Mouse (Mus musculus): ENCODE data around the gene Gm20479. TPM values are rescaled to one million over a fixed set of nuclear protein-coding genes. Genes with fewer than 3 reads are reported as not detected.

Gene Gm20479
- polyA plus RNA-seq (2016; fragmentation: Nextera tagmentation; extraction: Ambion mirVana), result 0.42 TPM in 1 of 2 replicates, not detected in the other

DNA sequence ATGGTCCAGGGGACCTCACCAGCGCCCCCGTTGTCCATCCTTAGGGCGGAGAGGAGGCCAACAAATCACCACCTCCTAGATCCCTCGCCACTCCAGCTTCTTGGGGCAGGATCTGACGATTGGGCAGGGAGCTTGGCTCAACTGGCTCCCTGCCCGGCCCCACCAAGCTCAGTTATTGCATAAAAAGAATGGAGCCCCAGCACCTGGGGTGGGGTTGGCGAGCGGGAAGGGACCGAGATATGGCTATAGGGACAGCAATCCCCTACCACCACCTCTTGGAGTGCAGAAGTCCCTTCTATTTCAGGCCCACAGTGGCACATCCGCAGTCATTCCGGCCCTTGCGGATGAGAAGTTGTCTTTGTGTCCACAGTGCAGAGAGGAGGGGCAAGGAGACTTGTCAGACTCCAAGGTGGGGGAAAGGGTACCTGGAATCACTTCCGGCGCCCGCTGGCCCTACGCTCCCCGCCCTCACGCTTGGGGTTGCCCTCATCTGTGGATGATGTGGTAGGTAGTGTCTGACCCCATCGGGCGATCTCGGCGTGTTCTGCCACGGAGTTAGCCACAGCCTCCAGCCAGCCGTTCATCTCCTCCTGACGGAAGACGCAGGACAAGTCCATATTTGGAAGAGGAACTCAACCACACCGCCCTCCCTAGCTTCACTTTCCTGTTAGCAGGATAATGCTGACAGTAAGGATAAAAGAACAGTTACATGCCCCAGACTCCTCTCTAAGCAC lies at the start of gene Gm20479:
Gene Gm20479 (minus strand): TSS at position 559 of the 734 bp plus-strand sequence.
- peak within 1 kb of the TSS; percentile 40; the same call in 1 of the 2 replicates for H3K9ac ChIP-seq (replicated peaks)
- peak within 1 kb of the TSS; percentile 73 for H3K4me2 ChIP-seq

DNA sequence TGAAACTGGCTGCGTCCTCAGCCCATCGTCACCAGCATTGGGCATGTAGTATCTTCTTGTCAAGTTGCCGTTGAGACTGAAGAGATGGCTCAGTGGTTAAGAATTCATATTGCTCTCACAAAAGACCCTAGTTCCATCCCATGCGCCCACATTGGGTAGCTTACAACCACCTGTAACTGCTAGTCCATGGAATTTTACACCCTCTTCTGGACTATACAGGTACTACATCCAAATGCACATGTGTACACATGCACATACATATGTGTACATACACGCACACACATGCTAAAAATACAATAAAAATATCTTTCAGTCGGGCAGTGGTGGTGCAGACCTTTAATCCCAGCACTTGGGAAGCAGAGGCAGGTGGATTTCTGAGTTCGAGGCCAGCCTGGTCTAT lies 49.3 kb upstream of the Gm20479 start:
- H3K27ac ChIP-seq, result no peak overlapping the region
- H3K27me3 ChIP-seq, result peaks cover 97% of the 10 kb centered on the region
- 82% methylated on average over 7 of the region's 7 CpGs for WGBS
- no peak for ATAC-seq (ENCODE audit: insufficient number of reproducible peaks, insufficient read depth, low FRiP score, low TSS enrichment, low read depth)
- no peaks in the 10 kb centered on the region for H3K36me3 ChIP-seq
- no peak overlapping the region for H3K4me3 ChIP-seq (replicated peaks)
- H3K4me1 ChIP-seq (replicated peaks), result peaks cover 21% of the 10 kb centered on the region
- peaks cover 16% of the 10 kb centered on the region for H3K9me3 ChIP-seq
- no peak overlapping the region for H3K4me2 ChIP-seq
- H3K9ac ChIP-seq (replicated peaks), result no peak overlapping the region

More for the DNA sequence above, at the start of gene Gm20479:
- Histone ChIP-seq H3K9me3 (no peaks in the 10 kb centered on the region), H3K27ac (no peak within 1 kb of the TSS), H3K36me3 (peaks cover 14% of the 10 kb centered on the region; the same call in 1 of the 2 replicates), H3K4me1 (replicated peaks) (peaks cover 26% of the 10 kb centered on the region), H3K4me3 (replicated peaks) (peak within 1 kb of the TSS; percentile 64), H3K27me3 (peaks cover 33% of the 10 kb centered on the region)
- no peak for ATAC-seq (ENCODE audit: insufficient number of reproducible peaks, insufficient read depth, low FRiP score, low TSS enrichment, low read depth)
- 4% methylated on average over 25 of the region's 27 CpGs for WGBS

DNA sequence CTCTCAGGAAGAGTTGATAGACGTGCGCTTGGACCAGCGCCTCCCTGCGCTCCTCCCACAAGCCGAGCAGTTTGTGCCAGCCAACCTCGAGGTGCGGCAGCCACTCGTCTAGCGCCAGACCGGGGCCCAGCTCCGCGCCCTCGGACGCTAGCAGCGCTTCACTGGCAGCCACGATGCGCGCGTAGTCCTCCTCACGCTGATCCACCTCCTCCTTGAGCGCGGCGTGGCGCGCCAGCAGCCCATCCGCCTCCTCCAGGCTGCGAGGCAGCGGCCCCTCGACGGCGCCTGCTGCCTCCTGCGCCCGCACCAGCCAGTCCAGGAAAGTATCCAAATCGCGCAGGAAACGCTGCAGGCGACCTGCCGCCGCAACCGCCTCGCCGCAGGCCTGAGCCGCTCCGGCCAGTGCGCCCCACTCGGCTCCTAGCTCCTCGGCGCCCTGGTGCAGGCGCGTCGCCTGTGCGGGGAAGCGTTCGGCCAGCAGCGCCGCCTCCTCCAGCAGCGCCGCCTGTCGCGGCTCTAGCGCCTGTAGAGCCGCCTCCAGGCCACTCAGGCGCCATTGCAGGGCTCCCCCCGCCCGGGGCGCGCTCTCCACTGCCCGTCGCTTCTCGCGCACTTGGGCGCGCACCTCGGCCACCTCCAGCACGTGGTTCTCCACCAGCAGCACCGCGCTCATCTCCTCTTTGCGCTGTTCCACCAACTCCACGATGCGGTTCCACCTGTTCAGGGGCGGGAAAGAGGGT lies 47.2 kb upstream of the Gm20479 start:
- Histone ChIP-seq H3K27ac (no peak overlapping the region), H3K36me3 (no peaks in the 10 kb centered on the region), H3K4me3 (replicated peaks) (peak overlapping the region; percentile 25), H3K9me3 (peaks cover 16% of the 10 kb centered on the region), H3K4me2 (peak overlapping the region; percentile 37), H3K9ac (replicated peaks) (no peak overlapping the region), H3K27me3 (peaks cover 98% of the 10 kb centered on the region), H3K4me1 (replicated peaks) (peaks cover 21% of the 10 kb centered on the region)
- WGBS, result 6% methylated on average over 81 of the region's 81 CpGs
- no peak for ATAC-seq (ENCODE audit: insufficient number of reproducible peaks, insufficient read depth, low FRiP score, low TSS enrichment, low read depth)

DNA sequence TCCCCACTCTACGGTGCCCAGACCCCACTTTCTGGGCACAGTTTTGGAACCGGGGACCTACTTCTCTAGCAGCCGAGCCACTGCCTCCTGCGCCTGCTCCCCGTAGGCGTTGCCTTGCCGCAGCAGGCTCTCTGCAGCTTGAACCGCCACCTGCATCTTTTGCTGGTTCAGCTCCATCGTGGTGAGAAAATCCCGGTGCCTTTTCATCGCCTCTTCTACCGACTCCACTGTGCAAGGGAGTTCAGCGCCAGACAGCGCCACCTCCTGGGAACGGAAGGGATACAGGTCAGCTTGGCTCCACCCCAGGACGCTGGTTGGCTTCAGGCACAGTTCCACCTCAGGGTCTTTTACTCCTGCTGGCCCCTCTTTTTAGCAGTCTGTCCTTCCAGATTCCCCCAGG lies 45.5 kb upstream of the Gm20479 start:
- H3K4me2 ChIP-seq, result no peak overlapping the region
- no peak for ATAC-seq (ENCODE audit: insufficient number of reproducible peaks, insufficient read depth, low FRiP score, low TSS enrichment, low read depth)
- WGBS, result 11% methylated on average over 16 of the region's 16 CpGs
- H3K27me3 ChIP-seq, result peaks cover 96% of the 10 kb centered on the region
- no peak overlapping the region for H3K27ac ChIP-seq
- H3K9me3 ChIP-seq, result peaks cover 16% of the 10 kb centered on the region
- H3K9ac ChIP-seq (replicated peaks), result no peak overlapping the region
- no peak overlapping the region for H3K4me3 ChIP-seq (replicated peaks)
- H3K36me3 ChIP-seq, result no peaks in the 10 kb centered on the region
- peaks cover 6% of the 10 kb centered on the region; the same call in 1 of the 2 replicates for H3K4me1 ChIP-seq (replicated peaks)

DNA sequence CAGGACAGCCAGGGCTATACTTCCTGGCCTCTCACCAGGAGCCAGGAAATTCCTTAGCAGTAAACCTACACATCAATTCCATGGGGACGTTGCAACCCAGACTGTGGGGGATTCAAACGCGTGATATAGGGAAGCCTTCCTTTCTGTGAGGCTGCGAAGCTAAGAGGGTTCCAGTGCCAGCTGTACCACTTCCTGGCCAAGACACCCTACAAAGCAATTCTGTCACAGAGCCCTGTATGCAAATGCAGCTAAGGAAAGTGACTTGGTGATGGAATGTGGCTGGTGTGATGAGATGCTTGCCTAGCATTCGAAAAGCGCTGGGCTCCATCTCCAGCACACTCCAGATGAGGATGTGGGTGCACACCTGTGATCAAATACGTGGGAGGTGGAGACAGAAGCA lies 43.3 kb upstream of the Gm20479 start:
- WGBS, result 80% methylated on average over 7 of the region's 7 CpGs
- no peak for ATAC-seq (ENCODE audit: insufficient number of reproducible peaks, insufficient read depth, low FRiP score, low TSS enrichment, low read depth)
- Histone ChIP-seq H3K9me3 (peaks cover 11% of the 10 kb centered on the region), H3K27ac (no peak overlapping the region), H3K4me1 (replicated peaks) (0 out of 2 replicates have a peak, but pooled peaks cover 8% of the 10 kb centered on the region), H3K4me2 (no peak overlapping the region), H3K27me3 (peaks cover 96% of the 10 kb centered on the region), H3K4me3 (replicated peaks) (no peak overlapping the region), H3K36me3 (no peaks in the 10 kb centered on the region), H3K9ac (replicated peaks) (no peak overlapping the region)

DNA sequence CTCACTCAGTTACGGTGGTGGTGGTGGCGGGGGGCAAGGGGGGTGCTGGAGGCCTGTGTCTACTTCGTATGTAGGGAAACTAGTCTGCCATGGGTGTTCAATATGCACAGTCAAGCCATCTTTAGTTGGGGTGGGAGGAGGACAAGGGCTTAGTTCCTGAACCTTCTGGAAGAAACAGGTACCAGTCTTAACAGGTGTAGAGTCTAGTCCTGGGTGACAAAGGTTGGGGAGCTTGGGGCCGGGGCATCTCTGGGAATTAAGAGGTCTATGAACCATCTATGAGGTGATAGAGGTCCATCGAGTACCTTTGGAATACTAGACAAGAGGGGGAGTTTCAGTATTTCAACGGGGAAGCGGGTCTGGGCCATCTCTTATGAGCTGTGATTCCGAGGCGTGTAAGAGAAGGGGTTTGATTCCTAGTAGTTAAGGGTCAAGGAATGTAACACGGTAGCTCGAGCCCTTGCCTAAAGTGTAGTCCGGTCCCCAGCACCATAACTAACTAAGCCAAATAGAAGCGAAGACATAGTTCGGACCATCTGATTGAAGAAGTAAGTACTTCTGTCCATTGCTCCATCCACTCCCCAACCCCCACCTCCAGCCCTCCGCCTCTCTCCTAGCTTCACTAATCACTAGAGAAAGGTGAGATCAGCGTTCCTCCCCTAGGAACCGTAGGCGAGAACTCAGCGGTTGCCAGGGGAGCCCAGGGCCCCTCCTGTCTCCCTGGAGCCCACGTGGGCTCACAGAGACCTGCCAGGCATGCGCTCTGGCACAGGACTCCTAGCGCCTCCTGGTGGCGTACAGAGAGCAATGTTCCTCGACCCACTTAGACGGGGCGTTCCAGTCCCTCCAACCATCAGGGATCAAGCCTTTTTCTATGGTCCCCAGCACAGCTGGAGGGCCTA lies 40.1 kb upstream of the Gm20479 start:
- no peaks in the 10 kb centered on the region for H3K9me3 ChIP-seq
- no peak overlapping the region for H3K27ac ChIP-seq
- peaks cover 94% of the 10 kb centered on the region for H3K27me3 ChIP-seq
- WGBS, result 17% methylated on average over 26 of the region's 26 CpGs
- ATAC-seq (ENCODE audit: insufficient number of reproducible peaks, insufficient read depth, low FRiP score, low TSS enrichment, low read depth), result no peak
- peak overlapping the region; percentile 70 for H3K4me2 ChIP-seq
- H3K4me1 ChIP-seq (replicated peaks), result 0 out of 2 replicates have a peak, but pooled peaks cover 3% of the 10 kb centered on the region
- 0 out of 2 replicates have a peak overlapping the region, but pooled peaks have one; percentile 53 for H3K4me3 ChIP-seq (replicated peaks)
- no peaks in the 10 kb centered on the region for H3K36me3 ChIP-seq
- H3K9ac ChIP-seq (replicated peaks), result no peak overlapping the region

DNA sequence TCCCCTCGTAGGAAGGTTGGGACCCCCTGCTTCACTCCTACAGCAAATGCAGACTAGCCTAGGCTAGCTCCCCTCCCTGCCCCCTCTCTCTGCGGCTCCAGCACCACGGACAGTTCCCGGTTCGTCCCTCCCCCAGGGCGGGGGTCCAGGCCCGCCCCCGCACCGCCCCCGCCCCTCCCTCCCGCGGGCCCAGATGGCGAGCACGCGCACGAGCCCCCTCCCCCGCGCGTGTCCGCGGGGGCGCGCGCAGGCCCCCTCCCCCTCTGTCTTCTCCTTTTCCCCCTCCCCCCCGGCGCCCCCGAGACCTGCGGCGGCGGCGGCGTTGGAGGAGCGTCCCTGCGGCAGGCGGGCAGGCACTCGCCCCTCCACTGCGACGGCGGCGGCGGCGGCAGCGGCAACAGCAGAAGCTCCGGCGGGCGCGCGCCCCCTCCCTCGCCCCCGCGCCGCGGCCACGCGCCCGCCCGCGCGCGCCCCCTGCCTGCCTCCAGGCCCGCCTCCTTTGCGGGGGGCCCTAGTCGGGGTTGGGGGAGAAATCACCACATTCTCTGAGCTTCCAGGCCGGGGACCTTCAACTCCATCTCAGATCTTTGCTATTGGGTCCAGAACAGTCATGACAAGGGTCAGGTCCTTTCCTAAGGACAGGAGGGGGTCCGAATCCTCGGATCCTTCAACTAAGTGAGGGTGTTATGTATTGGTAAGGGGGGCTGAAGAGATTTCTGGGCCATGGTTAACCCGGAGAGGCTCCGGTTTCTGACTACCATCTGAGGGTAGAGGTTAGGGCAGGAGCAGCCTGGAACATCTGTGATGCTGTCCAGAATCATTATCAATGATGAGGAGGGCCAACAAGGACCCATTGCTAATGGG lies 39.2 kb upstream of the Gm20479 start:
- Histone ChIP-seq H3K27ac (no peak overlapping the region), H3K27me3 (peaks cover 94% of the 10 kb centered on the region), H3K9ac (replicated peaks) (peak overlapping the region; percentile 27; the same call in 1 of the 2 replicates), H3K4me1 (replicated peaks) (0 out of 2 replicates have a peak, but pooled peaks cover 3% of the 10 kb centered on the region), H3K4me3 (replicated peaks) (peak overlapping the region; percentile 53), H3K9me3 (no peaks in the 10 kb centered on the region), H3K36me3 (no peaks in the 10 kb centered on the region), H3K4me2 (peak overlapping the region; percentile 70)
- ATAC-seq (ENCODE audit: insufficient number of reproducible peaks, insufficient read depth, low FRiP score, low TSS enrichment, low read depth), result no peak
- 3% methylated on average over 46 of the region's 68 CpGs for WGBS

DNA sequence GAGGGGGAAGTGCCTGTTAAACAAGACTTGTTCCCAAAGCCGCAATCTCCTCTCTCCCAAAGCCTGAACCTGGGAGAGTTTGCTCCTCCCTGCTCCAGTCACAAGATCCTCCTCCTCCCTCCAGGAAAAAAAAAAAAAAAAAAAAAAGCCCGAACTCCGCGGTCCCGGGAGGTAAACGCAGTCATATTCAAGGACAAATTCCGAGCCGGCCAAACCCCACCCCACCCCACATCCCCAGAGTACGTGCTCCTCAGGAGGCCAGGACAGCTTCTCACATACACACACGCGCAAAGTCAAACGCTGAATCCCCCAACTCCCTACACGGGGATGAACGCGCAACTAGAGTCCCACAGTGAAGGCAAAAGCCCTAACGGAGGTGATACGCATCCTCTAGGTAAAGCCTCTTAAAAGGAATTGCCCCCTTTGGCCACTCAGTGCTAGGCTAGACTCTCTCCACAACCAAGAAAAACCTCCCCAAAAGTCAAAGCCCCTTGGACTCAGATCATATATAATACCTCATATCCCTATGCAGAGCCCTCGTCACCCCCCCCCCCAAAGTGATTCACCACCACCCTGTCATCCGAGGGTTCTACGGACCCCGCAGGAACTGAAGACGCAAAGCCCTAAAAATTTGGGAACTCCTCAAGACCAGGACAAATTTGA lies 38.4 kb upstream of the Gm20479 start:
- Histone ChIP-seq H3K27me3 (peaks cover 94% of the 10 kb centered on the region), H3K27ac (no peak overlapping the region), H3K36me3 (no peaks in the 10 kb centered on the region), H3K4me2 (peak overlapping the region; percentile 70), H3K4me3 (replicated peaks) (peak overlapping the region; percentile 53), H3K9ac (replicated peaks) (no peak overlapping the region; the same call in 1 of the 2 replicates), H3K4me1 (replicated peaks) (0 out of 2 replicates have a peak, but pooled peaks cover 3% of the 10 kb centered on the region), H3K9me3 (no peaks in the 10 kb centered on the region)
- no peak for ATAC-seq (ENCODE audit: insufficient number of reproducible peaks, insufficient read depth, low FRiP score, low TSS enrichment, low read depth)
- WGBS, result 3% methylated on average over 22 of the region's 22 CpGs

DNA sequence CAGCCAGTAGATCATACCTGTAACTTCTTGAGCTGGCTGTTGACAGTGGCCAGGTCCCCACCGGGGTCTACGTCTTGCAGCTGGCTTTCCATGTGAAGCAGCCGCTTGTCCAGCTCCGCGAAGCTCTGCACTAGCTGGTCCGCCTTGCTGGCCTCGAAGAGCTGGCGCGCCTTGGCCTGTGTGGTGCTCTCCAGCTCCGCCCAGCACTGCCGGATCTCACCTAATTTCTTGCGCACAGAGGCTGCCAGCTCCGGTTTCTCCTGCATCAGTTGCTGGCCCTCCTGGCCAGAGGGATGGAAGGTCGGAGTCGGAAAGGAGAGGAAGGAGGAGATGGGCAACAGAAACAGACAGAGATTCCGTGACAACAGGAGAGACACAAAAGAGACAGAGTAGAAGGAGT lies 34.2 kb upstream of the Gm20479 start:
- Histone ChIP-seq H3K4me1 (replicated peaks) (no peaks in the 10 kb centered on the region), H3K4me3 (replicated peaks) (no peak overlapping the region), H3K4me2 (no peak overlapping the region), H3K36me3 (no peaks in the 10 kb centered on the region), H3K9ac (replicated peaks) (no peak overlapping the region), H3K9me3 (no peaks in the 10 kb centered on the region), H3K27me3 (peaks cover 75% of the 10 kb centered on the region), H3K27ac (no peak overlapping the region)
- 34% methylated on average over 16 of the region's 16 CpGs for WGBS
- no peak for ATAC-seq (ENCODE audit: insufficient number of reproducible peaks, insufficient read depth, low FRiP score, low TSS enrichment, low read depth)

DNA sequence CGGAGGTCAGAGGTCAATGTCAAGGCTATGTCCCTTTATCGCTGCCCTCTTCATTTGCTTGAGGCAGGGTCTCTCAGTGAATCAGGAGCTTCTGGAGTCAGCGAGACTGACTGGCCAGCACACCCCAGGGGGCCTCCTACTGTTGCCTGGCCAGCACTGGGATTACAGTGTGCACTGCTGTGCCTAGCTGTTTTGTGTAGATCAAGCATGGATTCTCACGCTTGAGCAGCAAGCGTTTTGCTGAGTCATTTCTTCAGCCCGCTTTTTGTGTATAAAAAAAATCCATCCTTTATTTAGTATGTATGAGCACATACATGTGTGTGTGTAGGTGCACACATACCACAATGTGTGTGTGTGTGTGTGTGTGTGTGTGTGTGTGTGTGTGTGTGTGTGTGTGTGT lies 32.0 kb upstream of the Gm20479 start:
- Histone ChIP-seq H3K4me3 (replicated peaks) (no peak overlapping the region), H3K9ac (replicated peaks) (no peak overlapping the region), H3K4me2 (no peak overlapping the region), H3K36me3 (no peaks in the 10 kb centered on the region), H3K9me3 (no peaks in the 10 kb centered on the region), H3K27ac (no peak overlapping the region), H3K4me1 (replicated peaks) (no peaks in the 10 kb centered on the region), H3K27me3 (peaks cover 57% of the 10 kb centered on the region)
- ATAC-seq (ENCODE audit: insufficient number of reproducible peaks, insufficient read depth, low FRiP score, low TSS enrichment, low read depth), result no peak
- 68% methylated on average over 6 of the region's 6 CpGs for WGBS

Measured in limb, embryonic 12.5 days (tissue).